Mouse (Mus musculus) limb, embryonic 12.5 days (tissue): ENCODE results near the gene Nus1. TPM values are rescaled to one million over a fixed set of nuclear protein-coding genes. Genes with fewer than 3 reads are reported as not detected.

Source experiments
- ATAC-seq: fragments of 200-750 bp; cut with Nextera tagmentation; 2 replicates; pipeline ENCODE4 v1.8.0; 2017; ENCODE audit warnings: low read depth, moderate TSS enrichment; ENCODE audit not compliant: insufficient number of reproducible peaks, insufficient read depth, low FRiP score, low TSS enrichment
- H3K27ac ChIP-seq: fragments of 300-500 bp; sonication (generic); 2 replicates; pipeline ENCODE4 v1.5.1; 2016; ENCODE audit warnings: mild to moderate bottlenecking, moderate library complexity
- H3K27me3 ChIP-seq: fragments of 300-500 bp; sonication (generic); 2 replicates; pipeline ENCODE4 v1.6.1; 2016; ENCODE audit warnings: mild to moderate bottlenecking, moderate library complexity
- H3K36me3 ChIP-seq: fragments of 300-500 bp; sonication (generic); 2 replicates; pipeline ENCODE4 v1.6.1; 2016; ENCODE audit warnings: mild to moderate bottlenecking, moderate library complexity
- H3K4me1 ChIP-seq: fragments of 300-500 bp; sonication (generic); replicated peaks from 2 replicates; pipeline ENCODE4 v1.6.1; 2016
- H3K4me2 ChIP-seq: fragments of 300-500 bp; sonication (generic); 2 replicates; pipeline ENCODE4 v1.6.1; 2016; ENCODE audit warnings: mild to moderate bottlenecking, moderate library complexity
- H3K4me3 ChIP-seq: fragments of 300-500 bp; sonication (generic); replicated peaks from 2 replicates; pipeline ENCODE4 v1.5.1; 2016; ENCODE audit warnings: mild to moderate bottlenecking
- H3K9ac ChIP-seq: fragments of 300-500 bp; sonication (generic); replicated peaks from 2 replicates; pipeline ENCODE4 v1.6.1; 2016; ENCODE audit warnings: mild to moderate bottlenecking, moderate library complexity
- H3K9me3 ChIP-seq: fragments of 300-500 bp; sonication (generic); 2 replicates; pipeline ENCODE4 v1.6.1; 2016; ENCODE audit warnings: mild to moderate bottlenecking, moderate library complexity
- WGBS: fragments of 180-500 bp; shearing (Covaris S2); methylation state at CpG from one replicate; pipeline ENCODE4 v1.1.7; 2016; 5-methylcytosine and 5-hydroxymethylcytosine counted together
- polyA plus RNA-seq: library from polyadenylated mRNA; unstranded; fragments of >200 nt; fragmentation: Nextera tagmentation; extraction: Ambion mirVana; gene quantifications from 2 replicates; pipeline ENCODE4 v1.2.1, GENCODE M21; 2016

Gene Nus1
- polyA plus RNA-seq, 1 experiment from 2014 or later: 18.5 TPM

DNA sequence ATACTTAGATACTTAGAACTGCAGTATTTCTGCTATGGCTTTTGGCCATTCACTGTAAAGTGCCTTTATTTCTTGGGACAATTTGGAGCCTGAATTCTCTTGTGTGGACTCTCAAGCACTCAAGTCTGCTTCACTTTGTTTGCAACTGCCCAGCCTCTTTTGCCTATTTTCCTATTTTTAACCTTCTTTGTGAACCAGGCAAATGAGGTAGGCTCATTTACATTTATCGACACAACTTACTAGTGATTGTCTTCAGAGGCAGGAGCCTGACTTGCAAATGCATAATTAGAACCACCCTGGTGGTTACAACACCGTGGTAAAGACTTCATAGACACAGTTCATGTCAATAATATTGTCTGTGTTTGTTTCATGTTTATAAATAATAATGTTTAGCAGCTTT lies 43.3 kb downstream of the Nus1 start:
- Histone ChIP-seq H3K27me3 (no peaks in the 10 kb centered on the region), H3K4me2 (no peak overlapping the region), H3K27ac (no peak overlapping the region), H3K9ac (no peak overlapping the region), H3K9me3 (no peaks in the 10 kb centered on the region), H3K4me3 (no peak overlapping the region), H3K36me3 (no peaks in the 10 kb centered on the region), H3K4me1 (no peaks in the 10 kb centered on the region)
- 71% methylated on average over 2 of the region's 2 CpGs for WGBS
- ATAC-seq: no peak

- Histone ChIP-seq H3K27ac (no peak overlapping the region), H3K36me3 (no peaks in the 10 kb centered on the region), H3K4me3 (no peak overlapping the region), H3K4me2 (no peak overlapping the region), H3K4me1 (no peaks in the 10 kb centered on the region), H3K9me3 (no peaks in the 10 kb centered on the region), H3K9ac (no peak overlapping the region), H3K27me3 (no peaks in the 10 kb centered on the region)
- no peak for ATAC-seq
- 67% methylated on average over 7 of the region's 7 CpGs for WGBS
These were observed 46.8 kb downstream of the Nus1 start for GRCm38 (mm10) chr10:52463941-52464739.

GRCm38 (mm10) chr10:52471520-52471919 lies 54.2 kb downstream of the Nus1 start:
- H3K4me3 ChIP-seq: no peak overlapping the region
- H3K4me1 ChIP-seq: no peaks in the 10 kb centered on the region
- no peak overlapping the region for H3K9ac ChIP-seq
- no peak overlapping the region for H3K4me2 ChIP-seq
- ATAC-seq: no peak
- H3K27me3 ChIP-seq: no peaks in the 10 kb centered on the region
- H3K36me3 ChIP-seq: no peaks in the 10 kb centered on the region
- no peak overlapping the region for H3K27ac ChIP-seq
- 0 out of 2 replicates have a peak, but pooled peaks cover 7% of the 10 kb centered on the region for H3K9me3 ChIP-seq
- 84% methylated on average over 4 of the region's 4 CpGs for WGBS

Other genes with a start within 250 kb of the Nus1 start
- not detected in 2 replicates for gene Ros1, start 222.3 kb upstream of the Nus1 start, polyA plus RNA-seq
- gene Dcbld1, start 183.9 kb upstream of the Nus1 start, polyA plus RNA-seq: 28.9 and 29.0 TPM in 2 replicates
- gene Gm26741, start 58.8 kb upstream of the Nus1 start, polyA plus RNA-seq: not detected in 2 replicates
- 24.3 and 26.4 TPM in 2 replicates for gene Gopc, start 35.4 kb upstream of the Nus1 start, polyA plus RNA-seq
- 0.14 TPM in 1 of 2 replicates, not detected in the other for gene Nepn, start 28.6 kb upstream of the Nus1 start, polyA plus RNA-seq